Mouse (Mus musculus) liver, embryonic 11.5 days (tissue): Measurements from ENCODE around the gene Vps13d. TPM values are rescaled to one million over a fixed set of nuclear protein-coding genes. Genes with fewer than 3 reads are reported as not detected.
"Not testable (repeated sequence)": the region's sequence is repeated elsewhere in the genome, so short reads cannot be mapped to it uniquely, and the experiment has no call there.

ENCODE experiments used
- ATAC-seq: fragments of 200-750 bp; cut with Nextera tagmentation; replicated peaks from 2 replicates; pipeline ENCODE4 v1.8.0; 2017; ENCODE audit warnings: moderate number of reproducible peaks, mild to moderate bottlenecking, moderate TSS enrichment, moderate library complexity; ENCODE audit not compliant: low FRiP score
- DNase-seq: peaks from one replicate; pipeline ENCODE4 v3.0.0-alpha.2; 2017; ENCODE audit warnings: low spot score
- H3K27ac ChIP-seq: fragments of 300-500 bp; sonication (generic); 2 replicates; pipeline ENCODE4 v1.5.1; 2014; ENCODE audit warnings: mild to moderate bottlenecking, low read depth, low read length, control low read depth
- H3K27me3 ChIP-seq: fragments of 300-500 bp; sonication (generic); replicated peaks from 2 replicates; pipeline ENCODE4 v1.6.1; 2014; ENCODE audit warnings: low read length, mixed read lengths; ENCODE audit not compliant: control insufficient read depth, insufficient read depth
- H3K36me3 ChIP-seq: fragments of 300-500 bp; sonication (generic); 2 replicates; pipeline ENCODE4 v1.6.1; 2014; ENCODE audit warnings: mild to moderate bottlenecking, low read length, moderate library complexity, mixed read lengths; ENCODE audit not compliant: control insufficient read depth, insufficient read depth
- H3K4me1 ChIP-seq: fragments of 300-500 bp; sonication (generic); replicated peaks from 2 replicates; pipeline ENCODE4 v1.6.1; 2014; ENCODE audit warnings: low read length, mixed read lengths; ENCODE audit not compliant: control insufficient read depth, insufficient read depth
- H3K4me2 ChIP-seq: fragments of 300-500 bp; sonication (generic); 2 replicates; pipeline ENCODE4 v1.6.1; 2014; ENCODE audit warnings: mild to moderate bottlenecking, control low read depth, moderate library complexity
- H3K4me3 ChIP-seq: fragments of 300-500 bp; sonication (generic); 2 replicates; pipeline ENCODE4 v1.5.1; 2014; ENCODE audit warnings: low read depth, low read length, control low read depth
- H3K9ac ChIP-seq: fragments of 300-500 bp; sonication (generic); 2 replicates; pipeline ENCODE4 v1.6.1; 2014; ENCODE audit warnings: low read depth, low read length, control low read depth
- H3K9me3 ChIP-seq: fragments of 300-500 bp; sonication (generic); 2 replicates; pipeline ENCODE4 v1.6.1; 2016; ENCODE audit warnings: low read length, inconsistent platforms, mixed read lengths; ENCODE audit not compliant: control insufficient read depth
- WGBS: fragments of 180-500 bp; shearing (Covaris S2); extraction: QIAGEN DNeasy Blood & Tissue Kit; methylation state at CpG from one replicate; pipeline ENCODE4 v1.1.7; 2014; 5-methylcytosine and 5-hydroxymethylcytosine counted together
- polyA plus RNA-seq: library from polyadenylated mRNA; unstranded; fragments of >200 nt; fragmentation: Nextera tagmentation; extraction: Ambion mirVana; gene quantifications from 2 replicates; pipeline ENCODE4 v1.2.1, GENCODE M21; 2014

Gene Vps13d
- polyA plus RNA-seq, 1 experiment from 2014 or later, result 11.7 TPM

- Histone ChIP-seq H3K27ac (no peak overlapping the region), H3K4me1 (peaks cover 9% of the 10 kb centered on the region), H3K4me3 (no peak overlapping the region), H3K36me3 (peaks cover 23% of the 10 kb centered on the region), H3K27me3 (no peaks in the 10 kb centered on the region), H3K9me3 (no peaks in the 10 kb centered on the region), H3K9ac (no peak overlapping the region), H3K4me2 (no peak overlapping the region)
- ATAC-seq (no peak), DNase-seq (no peak)
Observed at GRCm38 (mm10) chr4:145188561-145188960, 6.2 kb downstream of the Vps13d start.

GRCm38 (mm10) chr4:145187619-145188018 is 7.2 kb downstream of the Vps13d start:
- no peak for DNase-seq
- ATAC-seq, result no peak
- no peaks in the 10 kb centered on the region; the same call in 1 of the 2 replicates for H3K4me1 ChIP-seq
- no peak overlapping the region for H3K27ac ChIP-seq
- no peaks in the 10 kb centered on the region for H3K9me3 ChIP-seq
- peaks cover 23% of the 10 kb centered on the region for H3K36me3 ChIP-seq
- no peak overlapping the region for H3K4me3 ChIP-seq
- H3K9ac ChIP-seq, result no peak overlapping the region
- H3K4me2 ChIP-seq, result no peak overlapping the region
- WGBS, result 78% methylated on average over 2 of the region's 2 CpGs
- no peaks in the 10 kb centered on the region for H3K27me3 ChIP-seq

- Histone ChIP-seq H3K4me2 (no peak overlapping the region), H3K9ac (no peak overlapping the region), H3K27me3 (no peaks in the 10 kb centered on the region), H3K9me3 (no peaks in the 10 kb centered on the region), H3K4me1 (no peaks in the 10 kb centered on the region), H3K4me3 (no peak overlapping the region), H3K36me3 (peaks cover 28% of the 10 kb centered on the region), H3K27ac (no peak overlapping the region)
- 95% methylated on average over 5 of the region's 5 CpGs for WGBS
- ATAC-seq (no peak), DNase-seq (no peak)
Observed at GRCm38 (mm10) chr4:145178918-145179549, 15.8 kb downstream of the Vps13d start.

- not testable (repeated sequence) for H3K4me3 ChIP-seq, H3K27ac ChIP-seq, H3K9ac ChIP-seq, DNase-seq, H3K4me2 ChIP-seq, H3K27me3 ChIP-seq, ATAC-seq, H3K9me3 ChIP-seq, H3K4me1 ChIP-seq
- 95% methylated on average over 3 of the region's 3 CpGs for WGBS
- peaks cover 33% of the 10 kb centered on the region for H3K36me3 ChIP-seq
Observed at GRCm38 (mm10) chr4:145165542-145165941, 29.3 kb downstream of the Vps13d start.

- ATAC-seq (no peak), DNase-seq (no peak)
- H3K27me3 ChIP-seq, result no peaks in the 10 kb centered on the region
- H3K9me3 ChIP-seq, result no peaks in the 10 kb centered on the region
- no peak overlapping the region for H3K9ac ChIP-seq
- H3K36me3 ChIP-seq, result peaks cover 32% of the 10 kb centered on the region
- no peak overlapping the region for H3K4me2 ChIP-seq
- no peak overlapping the region for H3K4me3 ChIP-seq
- 97% methylated on average over 4 of the region's 4 CpGs for WGBS
- H3K27ac ChIP-seq, result no peak overlapping the region
- H3K4me1 ChIP-seq, result no peaks in the 10 kb centered on the region
Observed at GRCm38 (mm10) chr4:145164111-145164510, 30.7 kb downstream of the Vps13d start.

GRCm38 (mm10) chr4:145161243-145161642 is 33.6 kb downstream of the Vps13d start:
- no peak; the same call in 1 of the 2 replicates for ATAC-seq
- DNase-seq, result no peak
- Histone ChIP-seq H3K9ac (no peak overlapping the region), H3K4me3 (no peak overlapping the region), H3K4me1 (no peaks in the 10 kb centered on the region), H3K27me3 (no peaks in the 10 kb centered on the region), H3K9me3 (no peaks in the 10 kb centered on the region), H3K4me2 (no peak overlapping the region), H3K27ac (no peak overlapping the region), H3K36me3 (peaks cover 23% of the 10 kb centered on the region)
- 86% methylated on average over 1 of the region's 1 CpGs for WGBS

- no peaks in the 10 kb centered on the region for H3K9me3 ChIP-seq
- peak; percentile 79 for ATAC-seq
- 49% methylated on average over 8 of the region's 8 CpGs for WGBS
- no peak overlapping the region for H3K4me2 ChIP-seq
- no peak overlapping the region for H3K9ac ChIP-seq
- H3K4me3 ChIP-seq, result no peak overlapping the region
- H3K27me3 ChIP-seq, result no peaks in the 10 kb centered on the region
- DNase-seq, result peak; percentile 39
- peaks cover 44% of the 10 kb centered on the region for H3K36me3 ChIP-seq
- H3K27ac ChIP-seq, result no peak overlapping the region
- no peaks in the 10 kb centered on the region for H3K4me1 ChIP-seq
Observed at GRCm38 (mm10) chr4:145155956-145156355, 38.8 kb downstream of the Vps13d start.

- WGBS, result 86% methylated on average over 1 of the region's 1 CpGs
- peaks cover 38% of the 10 kb centered on the region for H3K36me3 ChIP-seq
- no peak overlapping the region for H3K4me3 ChIP-seq
Observed at GRCm38 (mm10) chr4:145151103-145151486, 43.7 kb downstream of the Vps13d start.

GRCm38 (mm10) chr4:145150345-145151102 is 44.3 kb downstream of the Vps13d start:
- Histone ChIP-seq H3K4me1 (no peaks in the 10 kb centered on the region), H3K36me3 (peaks cover 32% of the 10 kb centered on the region), H3K9me3 (no peaks in the 10 kb centered on the region), H3K4me2 (no peak overlapping the region), H3K9ac (no peak overlapping the region), H3K27ac (no peak overlapping the region), H3K4me3 (no peak overlapping the region), H3K27me3 (no peaks in the 10 kb centered on the region)
- ATAC-seq, result no peak
- no peak for DNase-seq
- 91% methylated on average over 5 of the region's 5 CpGs for WGBS

More at GRCm38 (mm10) chr4:145151103-145151486, 43.7 kb downstream of the Vps13d start:
- no peaks in the 10 kb centered on the region for H3K4me1 ChIP-seq
- no peak overlapping the region for H3K9ac ChIP-seq
- no peak overlapping the region for H3K27ac ChIP-seq
- H3K4me2 ChIP-seq, result no peak overlapping the region
- H3K9me3 ChIP-seq, result no peaks in the 10 kb centered on the region
- DNase-seq (no peak), ATAC-seq (no peak)
- no peaks in the 10 kb centered on the region for H3K27me3 ChIP-seq
